ENCODE assay signal across 14 mouse cellular contexts in the genomic region with DNA sequence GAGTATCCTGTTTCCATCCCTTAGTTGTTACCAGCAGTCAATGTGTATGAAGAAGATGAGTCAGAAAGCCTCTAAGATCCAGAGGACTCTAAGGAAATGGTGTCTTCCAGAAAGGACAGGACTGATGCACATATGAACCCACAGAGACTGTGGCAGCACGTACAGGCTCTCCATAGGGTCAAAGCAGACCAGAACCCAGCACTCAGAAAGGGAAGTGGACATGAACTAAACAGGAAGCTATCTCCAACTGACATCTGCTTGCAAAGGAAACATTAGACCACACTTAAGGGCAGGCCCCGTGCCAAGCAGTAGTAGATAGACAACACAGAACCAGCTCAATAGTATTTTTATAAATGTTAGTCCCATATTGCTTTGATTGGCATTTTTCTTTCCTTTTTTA. TPM values are rescaled to one million over a fixed set of nuclear protein-coding genes. Genes with fewer than 3 reads are reported as not detected.
A peak's percentile ranks its signal among the peaks of the same experiment; 100 is the strongest.
DNase-seq lines count a peak whose midpoint lies in the region; ATAC-seq lines count a peak whose summit lies in the region.
"Had no signal": no experiment of that assay in that cellular context is flagged by ENCODE, and none has a peak within 500 bp of the region (broad histone marks: within the 10 kb centered on the region; RNA-seq: fewer than 3 reads in every experiment).

No protein-coding gene starts in this region.

- ATAC-seq in neutrophil, adult 5-6 weeks (ENCODE audit: extremely low read depth, insufficient number of reproducible peaks, low FRiP score, poor library complexity, severe bottlenecking), result peak; percentile 61; the same call in 1 of the 2 replicates
- ATAC-seq in frontal cortex, adult (ENCODE audit: low TSS enrichment), result no peak
- ATAC-seq: forebrain, embryonic 14.5 days had no signal

- DNase-seq in spleen, postnatal 36 days (ENCODE audit: low spot score in 2 of 2), result peak; percentile 21 to 34
- DNase-seq in spleen, postnatal 14 days (ENCODE audit: low spot score in 2 of 2), result no peak
- peak; percentile 14 for DNase-seq in induced T-regulatory cell, adult 2 months (ENCODE audit: low read depth)
- peak; percentile 22 for DNase-seq in lung, postnatal 10 days
- no peak for DNase-seq in kidney, postnatal 36 days
- no peak for DNase-seq in urinary bladder, postnatal 4 days (ENCODE audit: low spot score in 2 of 2)
- DNase-seq: cerebellum, adult 9-10 months; gastrocnemius, postnatal 25 days; thymus, postnatal 36 days had no signal

RNA-seq across cellular contexts. Expression of a gene that starts 12.3 kb away (rescaled TPM):
- total RNA-seq in neutrophil, adult 5-6 weeks (2017), result not detected in 2 replicates
- total RNA-seq: CH12.LX; gastrocnemius, postnatal 25 days had no signal

RNA-seq across cellular contexts. Expression of a gene that starts 27.3 kb away (rescaled TPM):
- 0.23 and 0.37 TPM in 2 replicates for total RNA-seq in neutrophil, adult 5-6 weeks (2017)
- total RNA-seq: CH12.LX; gastrocnemius, postnatal 25 days had no signal

RNA-seq across cellular contexts. Expression of a gene that starts 56.0 kb away (rescaled TPM):
- 0.35 TPM in 1 of 2 replicates, not detected in the other for total RNA-seq in neutrophil, adult 5-6 weeks (2017)
- total RNA-seq: CH12.LX; left cerebral cortex, postnatal 25 days had no signal

RNA-seq across cellular contexts. Expression of a gene that starts 58.3 kb away (rescaled TPM):
- 0.37 and 1.2 TPM in 2 replicates for total RNA-seq in neutrophil, adult 5-6 weeks (2017)

Comparison
In these comparisons a context has a peak if more than half of its experiments do, and no peak if none do; other contexts are left out.
1. DNase-seq: peak in spleen, postnatal 36 days (2 of 2), induced T-regulatory cell, adult 2 months (single experiment) and lung, postnatal 10 days (single experiment); none in spleen, postnatal 14 days (0 of 2), kidney, postnatal 36 days (0 of 2) and urinary bladder, postnatal 4 days (0 of 2).